Mouse (Mus musculus): ENCODE data around the gene Btbd35f29. TPM values are rescaled to one million over a fixed set of nuclear protein-coding genes. Genes with fewer than 3 reads are reported as not detected.
"Not testable (repeated sequence)": the region's sequence is repeated elsewhere in the genome, so short reads cannot be mapped to it uniquely, and the experiment has no call there.

Gene Btbd35f29
- total RNA-seq (2014; fragmentation: Nextera tagmentation) = not detected in 2 replicates
- not detected in 2 replicates for total RNA-seq (2017)

DNA sequence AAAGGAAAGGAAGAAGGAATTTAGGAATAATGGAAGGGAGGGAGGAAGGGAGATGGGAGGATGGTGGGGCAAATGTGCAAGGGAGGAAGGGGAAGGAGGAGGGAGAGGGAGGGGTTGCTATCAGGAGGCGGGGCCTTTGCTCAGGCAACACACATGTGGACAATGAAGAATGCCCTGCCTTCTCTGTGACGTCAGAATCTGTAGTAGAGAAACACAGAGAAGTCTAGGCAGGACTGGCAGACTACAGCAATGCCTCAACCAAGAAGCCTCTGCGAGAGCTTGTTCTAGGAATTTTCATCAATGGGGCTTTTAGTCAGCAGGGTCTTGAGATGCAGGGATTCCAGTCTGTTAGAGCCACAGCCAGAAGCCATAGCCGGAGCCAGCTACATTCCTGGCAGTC lies at the start of gene Btbd35f29:
TSS of gene Btbd35f29 (plus strand) at position 301 of the 400 bp plus-strand sequence.
- not testable (repeated sequence) for ATAC-seq (replicated peaks; ENCODE audit: poor library complexity, severe bottlenecking)

DNA sequence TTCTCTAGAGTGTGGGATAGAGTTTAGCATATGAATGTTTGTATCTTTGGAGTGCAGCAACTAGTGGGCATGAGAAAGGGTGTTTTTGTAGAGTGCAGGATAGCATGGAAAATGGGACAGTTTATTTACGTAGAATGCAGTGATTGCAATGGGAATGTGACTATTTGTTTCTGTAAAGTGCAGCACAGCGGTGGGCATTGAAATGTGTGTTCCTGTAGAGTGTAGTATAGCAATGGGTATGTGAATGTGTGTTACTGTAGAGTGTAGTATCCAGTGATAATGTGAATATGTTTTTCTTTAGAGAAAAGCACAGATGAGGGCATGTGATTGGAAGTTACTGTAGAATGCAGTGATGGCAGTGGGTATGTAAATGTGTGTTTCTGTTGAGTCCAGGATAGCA lies 23.9 kb downstream of the Btbd35f29 start:
- not testable (repeated sequence) for ATAC-seq (replicated peaks; ENCODE audit: poor library complexity, severe bottlenecking)

DNA sequence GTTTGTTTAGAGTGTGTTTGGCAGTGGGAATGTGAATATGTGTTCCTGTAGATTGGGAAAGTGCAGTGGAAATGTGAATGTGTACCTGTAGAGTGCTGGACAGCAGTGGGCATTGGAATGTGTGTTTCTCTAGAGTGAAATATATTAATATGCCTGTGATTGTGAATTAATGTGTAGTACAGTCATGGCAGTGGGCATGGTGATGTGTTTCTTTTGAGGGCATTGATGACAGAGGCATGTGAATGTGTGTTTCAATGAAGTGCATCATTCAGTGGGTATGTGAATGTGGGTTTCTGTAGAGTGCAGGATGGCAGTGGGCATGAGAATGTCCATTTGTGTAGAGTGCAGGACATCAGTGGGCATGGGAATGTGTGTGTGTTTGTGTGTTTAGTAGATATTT lies 27.7 kb downstream of the Btbd35f29 start:
- ATAC-seq (replicated peaks; ENCODE audit: poor library complexity, severe bottlenecking) = not testable (repeated sequence)

DNA sequence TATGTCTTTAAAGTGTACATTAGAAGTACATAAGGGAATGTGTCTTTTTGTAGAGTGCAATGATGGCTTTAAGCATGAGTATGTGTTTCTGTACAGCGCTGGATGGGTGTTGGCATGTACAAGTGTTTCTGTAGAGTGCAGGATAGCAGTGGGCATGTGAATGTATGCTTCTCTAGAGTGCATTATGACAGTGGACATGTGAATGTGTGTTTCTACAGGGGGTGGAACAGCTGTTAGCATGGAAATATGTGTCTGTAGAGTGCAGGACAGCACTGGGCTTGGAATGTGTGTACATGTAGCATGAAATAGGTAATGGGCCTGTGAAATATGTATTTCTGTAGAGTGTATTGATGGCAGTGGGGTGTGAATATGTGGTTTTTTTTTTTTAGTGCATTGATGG lies 28.4 kb downstream of the Btbd35f29 start:
- ATAC-seq (replicated peaks; ENCODE audit: poor library complexity, severe bottlenecking) = not testable (repeated sequence)

DNA sequence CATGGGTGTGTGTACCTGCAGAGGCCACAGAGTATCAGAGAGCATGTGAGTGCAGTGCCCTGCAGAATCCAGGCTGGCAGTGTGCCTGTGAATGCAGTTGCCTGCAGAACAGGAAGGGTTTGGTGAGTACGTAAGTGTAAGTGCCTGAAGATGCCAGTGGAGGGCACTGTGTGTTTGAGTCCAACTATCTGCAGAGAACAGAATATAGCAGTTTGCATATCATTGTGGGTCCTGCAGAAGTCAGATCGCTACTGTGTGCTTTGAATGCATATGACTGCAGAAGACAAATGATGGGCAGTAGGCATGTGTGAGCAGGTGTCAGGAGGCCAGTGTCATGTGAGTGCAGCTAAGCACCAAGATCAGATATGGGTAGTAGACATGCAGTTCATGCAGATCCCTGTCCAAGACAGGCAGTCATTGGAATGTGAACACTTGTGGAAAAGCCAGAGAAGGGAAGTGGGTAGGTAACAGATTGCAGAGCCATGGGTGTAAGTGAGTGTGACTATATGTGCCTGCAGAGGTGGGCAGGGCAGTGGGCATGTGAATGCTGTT lies 41.1 kb downstream of the Btbd35f29 start:
- ATAC-seq (replicated peaks; ENCODE audit: poor library complexity, severe bottlenecking) = not testable (repeated sequence)

DNA sequence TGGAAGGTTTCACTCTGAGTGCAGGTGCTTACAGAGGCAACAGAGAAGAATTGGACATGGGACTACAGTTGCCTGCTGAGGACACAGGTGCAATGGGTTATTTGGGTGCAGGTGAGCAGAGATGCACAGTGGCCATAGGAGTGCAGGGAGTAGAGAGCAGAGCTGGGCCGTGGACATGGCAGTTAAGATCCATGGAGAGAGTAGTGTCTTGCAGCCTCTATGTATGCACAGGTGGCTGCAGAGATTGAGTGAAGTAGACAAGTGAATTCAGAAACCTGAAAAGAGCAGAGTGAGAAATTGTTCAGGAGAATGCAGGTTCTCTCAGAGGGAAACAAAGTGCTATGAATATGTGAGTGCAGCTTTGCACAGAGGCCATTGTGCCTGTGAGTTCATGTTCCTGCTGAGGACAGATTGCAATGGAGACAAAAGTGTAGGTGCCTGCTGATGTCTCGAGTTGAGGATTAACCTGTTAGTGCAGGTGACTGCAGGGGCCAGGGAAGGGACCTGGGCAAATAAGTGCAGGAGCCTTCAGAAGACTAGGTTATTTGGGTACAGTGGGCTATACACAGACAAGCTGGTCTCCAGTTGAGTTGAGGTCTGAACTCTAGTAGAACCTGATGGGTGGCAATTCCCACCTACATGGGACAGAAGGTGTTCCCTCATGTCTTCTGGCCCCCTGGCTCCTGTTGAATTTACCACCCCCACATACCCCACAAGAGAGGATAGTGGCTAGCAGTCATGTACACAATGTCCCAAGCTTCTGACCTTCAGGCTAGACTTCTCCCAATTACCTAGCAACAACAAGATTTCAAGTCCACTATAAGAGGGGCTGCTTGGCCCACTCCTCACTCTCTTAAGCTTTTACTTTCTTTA lies 42.2 kb downstream of the Btbd35f29 start:
- not testable (repeated sequence) for ATAC-seq (replicated peaks; ENCODE audit: poor library complexity, severe bottlenecking)

DNA sequence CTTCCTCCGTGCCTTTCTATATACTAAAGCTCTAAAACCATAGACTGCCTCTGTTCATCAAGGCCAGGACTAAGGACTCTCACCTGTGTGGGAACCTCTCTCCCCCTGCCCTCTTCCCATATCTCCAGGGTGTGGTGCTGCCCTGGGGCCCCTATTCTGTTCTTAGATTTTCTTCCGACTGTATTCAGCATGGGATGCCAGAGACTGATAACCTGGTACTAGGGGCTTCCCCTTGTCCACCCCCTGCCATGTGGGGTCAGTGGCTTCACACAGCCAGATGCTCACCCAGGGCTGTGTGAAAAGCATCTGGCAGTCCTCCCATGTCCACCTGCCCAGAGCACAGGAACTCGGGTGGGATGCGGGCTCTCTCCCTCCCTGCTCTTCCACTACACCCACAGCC lies 43.1 kb downstream of the Btbd35f29 start:
- not testable (repeated sequence) for ATAC-seq (replicated peaks; ENCODE audit: poor library complexity, severe bottlenecking)

DNA sequence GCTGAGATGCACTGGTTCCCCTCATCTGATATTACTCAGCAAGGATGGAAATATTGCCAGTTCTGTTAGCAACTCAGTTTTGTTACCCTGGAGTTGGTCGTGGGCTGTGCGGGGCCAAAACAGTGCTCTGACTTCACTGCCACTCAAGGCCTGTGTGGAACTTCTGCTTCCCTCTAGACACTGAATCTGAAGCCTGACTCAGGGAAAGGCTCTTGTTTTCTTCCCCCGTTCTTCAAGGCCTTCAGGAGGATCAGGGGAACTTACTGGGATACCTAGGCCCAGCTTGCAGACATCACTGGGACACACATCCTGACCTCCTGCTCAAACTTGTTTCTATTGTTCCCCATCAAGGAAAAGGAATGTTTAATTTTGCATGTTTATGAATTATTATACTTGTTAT lies 45.2 kb downstream of the Btbd35f29 start:
- ATAC-seq (replicated peaks; ENCODE audit: poor library complexity, severe bottlenecking) = not testable (repeated sequence)

DNA sequence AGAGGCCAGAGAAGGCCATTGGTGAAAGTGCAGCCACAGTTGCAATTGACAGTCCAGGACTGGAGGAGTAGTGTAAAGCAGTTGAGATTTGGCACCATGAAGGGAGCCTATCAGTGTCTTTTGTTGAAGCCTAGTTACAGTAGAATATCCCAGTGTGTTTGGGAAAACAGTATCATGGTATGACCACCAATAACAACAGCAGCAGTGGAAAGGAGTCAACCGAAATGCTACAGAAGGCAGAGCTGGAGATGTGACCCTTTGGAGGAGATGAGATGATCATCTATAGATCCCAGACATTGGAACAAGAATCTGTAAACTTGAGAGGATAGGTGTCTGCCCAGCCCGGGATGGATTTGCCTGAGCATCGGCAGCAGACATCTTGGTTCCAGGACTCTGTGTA lies 47.7 kb downstream of the Btbd35f29 start:
- ATAC-seq (replicated peaks; ENCODE audit: poor library complexity, severe bottlenecking) = not testable (repeated sequence)

Other genes starting within 250 kb of the Btbd35f29 start
- gene Spin2f, start 136.2 kb downstream of the Btbd35f29 start, total RNA-seq (2014; fragmentation: Nextera tagmentation) = not detected in 2 replicates
- gene Spin2f, start 136.2 kb downstream of the Btbd35f29 start, total RNA-seq (2017) = not detected in 2 replicates
- gene Btbd35f26, start 218.8 kb downstream of the Btbd35f29 start, total RNA-seq (2014; fragmentation: Nextera tagmentation) = not detected in 2 replicates
- gene Btbd35f26, start 218.8 kb downstream of the Btbd35f29 start, total RNA-seq (2017) = not detected in 2 replicates

All from granulocyte monocyte progenitor cell, adult 5-6 weeks (primary cell).